Comparison of ENCODE assay signal across 8 mouse cellular contexts in genomic region chr17:34626773-34627092, GRCm38 (mm10). TPM values are rescaled to one million over a fixed set of nuclear protein-coding genes. Genes with fewer than 3 reads are reported as not detected.
DNase-seq lines count a peak whose midpoint lies in the region; ATAC-seq and TF ChIP-seq lines count a peak whose summit lies in the region.

No protein-coding gene starts in this region.

- TF ChIP-seq CTCF in kidney, adult 2 months (conservative IDR thresholded peaks at IDR 0.05; ENCODE audit: insufficient read depth, insufficient read length, low read depth, low read length): peak; percentile 41; the same call in 1 of the 2 replicates
- peak; percentile 40; the same call in 1 of the 2 replicates for TF ChIP-seq CTCF in bone marrow, adult 2 months (IDR thresholded peaks at IDR 0.05; ENCODE audit: control insufficient read depth, insufficient read depth, low read length)

- peak overlapping the region; percentile 90 for H3K4me2 ChIP-seq in midbrain, embryonic 14.5 days (ENCODE audit: low read length)

- H3K4me1 ChIP-seq in kidney, adult 2 months (ENCODE audit: control insufficient read depth, insufficient read depth, low read length): peaks cover 15% of the 10 kb centered on the region
- no peaks in the 10 kb centered on the region; the same call in 1 of the 2 replicates for H3K4me1 ChIP-seq in bone marrow, adult 2 months (ENCODE audit: control insufficient read depth, insufficient read depth, low read length)
- peaks cover 53% of the 10 kb centered on the region for H3K4me1 ChIP-seq in limb, embryonic 10.5 days
- peaks cover 44% of the 10 kb centered on the region for H3K4me1 ChIP-seq in midbrain, embryonic 14.5 days (ENCODE audit: control insufficient read depth, insufficient read depth, low read length)

- peak overlapping the region; percentile 68 for H3K9ac ChIP-seq in midbrain, embryonic 14.5 days (replicated peaks; ENCODE audit: low read length)

- no peaks in the 10 kb centered on the region for H3K9me3 ChIP-seq in limb, embryonic 10.5 days (replicated peaks)
- H3K9me3 ChIP-seq in midbrain, embryonic 14.5 days (ENCODE audit: control insufficient read depth, low read length): no peaks in the 10 kb centered on the region

- ATAC-seq in granulocyte monocyte progenitor cell, adult 5-6 weeks (replicated peaks; ENCODE audit: poor library complexity, severe bottlenecking): peak; percentile 55
- peak; percentile 31 for ATAC-seq in midbrain, embryonic 14.5 days (ENCODE audit: low FRiP score, low TSS enrichment)

- TF ChIP-seq POLR2A in kidney, adult 2 months (IDR thresholded peaks at IDR 0.05; ENCODE audit: low read depth, low read length): no peak
- TF ChIP-seq POLR2A in bone marrow, adult 2 months (IDR thresholded peaks at IDR 0.05; ENCODE audit: borderline replicate concordance, control insufficient read depth, low read depth, low read length): no peak

- peak overlapping the region; percentile 81 for H3K4me3 ChIP-seq in kidney, adult 2 months (ENCODE audit: insufficient read depth, low read depth, low read length)
- peak overlapping the region; percentile 63 for H3K4me3 ChIP-seq in bone marrow, adult 2 months (replicated peaks; ENCODE audit: control insufficient read depth, low read depth, low read length)
- peak overlapping the region; percentile 74 for H3K4me3 ChIP-seq in limb, embryonic 10.5 days
- peak overlapping the region; percentile 71 for H3K4me3 ChIP-seq in midbrain, embryonic 14.5 days (replicated peaks; ENCODE audit: low read depth, low read length)

- WGBS in kidney, adult 2 months: under 1% methylated on average over 18 of the region's 18 CpGs
- under 1% methylated on average over 18 of the region's 18 CpGs for WGBS in bone marrow, adult 2 months
- WGBS in limb, embryonic 10.5 days: 0% methylated on average over 18 of the region's 18 CpGs
- under 1% methylated on average over 18 of the region's 18 CpGs for WGBS in midbrain, embryonic 14.5 days

- no peaks in the 10 kb centered on the region for H3K27me3 ChIP-seq in kidney, adult 2 months (replicated peaks; ENCODE audit: control insufficient read depth, insufficient read depth, low read length)
- H3K27me3 ChIP-seq in limb, embryonic 10.5 days (ENCODE audit: low read depth, poor library complexity, severe bottlenecking): peaks cover 35% of the 10 kb centered on the region
- H3K27me3 ChIP-seq in midbrain, embryonic 14.5 days (ENCODE audit: control insufficient read depth, insufficient read depth, low read length): peaks cover 10% of the 10 kb centered on the region; the same call in 1 of the 2 replicates

- peaks cover 6% of the 10 kb centered on the region for H3K36me3 ChIP-seq in kidney, adult 2 months (ENCODE audit: control insufficient read depth, insufficient read depth, low read length)
- peaks cover 30% of the 10 kb centered on the region for H3K36me3 ChIP-seq in limb, embryonic 10.5 days
- H3K36me3 ChIP-seq in midbrain, embryonic 14.5 days (ENCODE audit: control insufficient read depth, insufficient read depth, low read length): peaks cover 14% of the 10 kb centered on the region

- H3K27ac ChIP-seq in kidney, adult 2 months (ENCODE audit: insufficient read depth, low read depth, low read length): peak overlapping the region; percentile 79
- peak overlapping the region; percentile 55 for H3K27ac ChIP-seq in bone marrow, adult 2 months (ENCODE audit: control insufficient read depth, insufficient read depth, low read depth, low read length, poor library complexity)
- H3K27ac ChIP-seq in limb, embryonic 10.5 days: peak overlapping the region; percentile 92
- peak overlapping the region; percentile 93 for H3K27ac ChIP-seq in midbrain, embryonic 14.5 days (replicated peaks; ENCODE audit: low read depth, low read length)

- peak; percentile 51 for DNase-seq in kidney, adult 2 months
- no peak for DNase-seq in kidney, adult 8-10 months
- DNase-seq in limb, embryonic 10.5 days (ENCODE audit: low spot score): peak; percentile 59
- DNase-seq in midbrain, embryonic 14.5 days: peak; percentile 82
- peak; percentile 66 for DNase-seq in thymus, postnatal 25 days
- DNase-seq in right cerebral cortex, postnatal 4 days: no peak

RNA-seq across cellular contexts. Expression of gene Ppt2, which starts 1.6 kb away (rescaled TPM):
- polyA plus RNA-seq in kidney, adult 2 months (2012; rRNA removed): 118 and 123 TPM in 2 replicates
- polyA plus RNA-seq in bone marrow, adult 2 months (2011; ENCODE audit: insufficient read depth, insufficient read length, low replicate concordance, missing spikeins): 12.6 and 16.6 TPM in 2 replicates
- total RNA-seq in granulocyte monocyte progenitor cell, adult 5-6 weeks (2014; fragmentation: Nextera tagmentation): 41.9 and 45.1 TPM in 2 replicates
- 20.4 and 23.3 TPM in 2 replicates for total RNA-seq in granulocyte monocyte progenitor cell, adult 5-6 weeks (2017)
- 21.0 and 21.6 TPM in 2 replicates for polyA plus RNA-seq in limb, embryonic 10.5 days (2016; fragmentation: Nextera tagmentation; extraction: Ambion mirVana)
- 23.4 and 25.5 TPM in 2 replicates for polyA plus RNA-seq in midbrain, embryonic 14.5 days (2014; fragmentation: Nextera tagmentation; extraction: Ambion mirVana)

RNA-seq across cellular contexts. Expression of gene Prrt1, which starts 2.6 kb away (rescaled TPM):
- 2.7 and 3.2 TPM in 2 replicates for polyA plus RNA-seq in kidney, adult 2 months (2012; rRNA removed)
- 2.9 and 4.5 TPM in 2 replicates for polyA plus RNA-seq in bone marrow, adult 2 months (2011; ENCODE audit: insufficient read depth, insufficient read length, low replicate concordance, missing spikeins)
- total RNA-seq in granulocyte monocyte progenitor cell, adult 5-6 weeks (2014; fragmentation: Nextera tagmentation): 0.88 TPM in 1 of 2 replicates, not detected in the other
- total RNA-seq in granulocyte monocyte progenitor cell, adult 5-6 weeks (2017): not detected in 2 replicates
- 0.08 TPM in 1 of 2 replicates, not detected in the other for polyA plus RNA-seq in limb, embryonic 10.5 days (2016; fragmentation: Nextera tagmentation; extraction: Ambion mirVana)
- 12.4 and 13.6 TPM in 2 replicates for polyA plus RNA-seq in midbrain, embryonic 14.5 days (2014; fragmentation: Nextera tagmentation; extraction: Ambion mirVana)

RNA-seq across cellular contexts. Expression of gene Egfl8, which starts 11.0 kb away (rescaled TPM):
- polyA plus RNA-seq in kidney, adult 2 months (2012; rRNA removed): 5.1 and 5.3 TPM in 2 replicates
- polyA plus RNA-seq in bone marrow, adult 2 months (2011; ENCODE audit: insufficient read depth, insufficient read length, low replicate concordance, missing spikeins): 4.2 and 7.2 TPM in 2 replicates
- total RNA-seq in granulocyte monocyte progenitor cell, adult 5-6 weeks (2014; fragmentation: Nextera tagmentation): 2.1 TPM in 1 of 2 replicates, not detected in the other
- not detected in 2 replicates for total RNA-seq in granulocyte monocyte progenitor cell, adult 5-6 weeks (2017)
- polyA plus RNA-seq in limb, embryonic 10.5 days (2016; fragmentation: Nextera tagmentation; extraction: Ambion mirVana): 1.9 and 2.2 TPM in 2 replicates
- polyA plus RNA-seq in midbrain, embryonic 14.5 days (2014; fragmentation: Nextera tagmentation; extraction: Ambion mirVana): 6.7 and 9.5 TPM in 2 replicates

RNA-seq across cellular contexts. Expression of gene Fkbpl, which starts 17.8 kb away (rescaled TPM):
- polyA plus RNA-seq in kidney, adult 2 months (2012; rRNA removed): 5.5 and 5.8 TPM in 2 replicates
- 4.6 and 13.6 TPM in 2 replicates for polyA plus RNA-seq in bone marrow, adult 2 months (2011; ENCODE audit: insufficient read depth, insufficient read length, low replicate concordance, missing spikeins)
- total RNA-seq in granulocyte monocyte progenitor cell, adult 5-6 weeks (2014; fragmentation: Nextera tagmentation): 2.9 and 10.3 TPM in 2 replicates
- total RNA-seq in granulocyte monocyte progenitor cell, adult 5-6 weeks (2017): 12.4 and 21.8 TPM in 2 replicates
- polyA plus RNA-seq in limb, embryonic 10.5 days (2016; fragmentation: Nextera tagmentation; extraction: Ambion mirVana): 17.9 and 18.9 TPM in 2 replicates
- polyA plus RNA-seq in midbrain, embryonic 14.5 days (2014; fragmentation: Nextera tagmentation; extraction: Ambion mirVana): 11.2 and 14.5 TPM in 2 replicates

RNA-seq across cellular contexts. Expression of gene Atf6b, which starts 20.2 kb away (rescaled TPM):
- 52.5 and 65.5 TPM in 2 replicates for polyA plus RNA-seq in kidney, adult 2 months (2012; rRNA removed)
- 22.4 and 40.2 TPM in 2 replicates for polyA plus RNA-seq in bone marrow, adult 2 months (2011; ENCODE audit: insufficient read depth, insufficient read length, low replicate concordance, missing spikeins)
- 38.3 and 42.5 TPM in 2 replicates for total RNA-seq in granulocyte monocyte progenitor cell, adult 5-6 weeks (2014; fragmentation: Nextera tagmentation)
- 31.9 and 44.6 TPM in 2 replicates for total RNA-seq in granulocyte monocyte progenitor cell, adult 5-6 weeks (2017)
- polyA plus RNA-seq in limb, embryonic 10.5 days (2016; fragmentation: Nextera tagmentation; extraction: Ambion mirVana): 101 TPM in 2 replicates
- 97.1 TPM in 2 replicates for polyA plus RNA-seq in midbrain, embryonic 14.5 days (2014; fragmentation: Nextera tagmentation; extraction: Ambion mirVana)

Comparison
In these comparisons a context has a peak if more than half of its experiments do, and no peak if none do; other contexts are left out.
1. DNase-seq: peak in kidney, adult 2 months (single experiment), limb, embryonic 10.5 days (single experiment), midbrain, embryonic 14.5 days (single experiment) and thymus, postnatal 25 days (single experiment); none in kidney, adult 8-10 months (0 of 2) and right cerebral cortex, postnatal 4 days (single experiment).
2. Peak in every context shown above with its lines, with median percentiles within 50 percentile points of each other: H3K27ac ChIP-seq and H3K4me3 ChIP-seq.